Mouse (Mus musculus) heart, adult 2 months (tissue): ENCODE data around the gene Gm49320.

Source experiments
- CTCF ChIP-seq: fragments of 200-600 bp; IDR thresholded peaks from 2 replicates; pipeline ENCODE4 v1.8.1; 2022; ENCODE audit warnings: antibody characterized with exemption, mild to moderate bottlenecking, moderate library complexity
- EP300 ChIP-seq: fragments of 200-500 bp; IDR thresholded peaks from 2 replicates; pipeline ENCODE4 v1.6.1; 2011; ENCODE audit warnings: low read depth, low read length, control low read depth; ENCODE audit not compliant: insufficient read depth
- POLR2A ChIP-seq: fragments of 200-500 bp; IDR thresholded peaks from 2 replicates; pipeline ENCODE4 v1.6.1; 2011; ENCODE audit warnings: mild to moderate bottlenecking, low read depth, low read length, control low read depth; ENCODE audit not compliant: insufficient read depth

DNA sequence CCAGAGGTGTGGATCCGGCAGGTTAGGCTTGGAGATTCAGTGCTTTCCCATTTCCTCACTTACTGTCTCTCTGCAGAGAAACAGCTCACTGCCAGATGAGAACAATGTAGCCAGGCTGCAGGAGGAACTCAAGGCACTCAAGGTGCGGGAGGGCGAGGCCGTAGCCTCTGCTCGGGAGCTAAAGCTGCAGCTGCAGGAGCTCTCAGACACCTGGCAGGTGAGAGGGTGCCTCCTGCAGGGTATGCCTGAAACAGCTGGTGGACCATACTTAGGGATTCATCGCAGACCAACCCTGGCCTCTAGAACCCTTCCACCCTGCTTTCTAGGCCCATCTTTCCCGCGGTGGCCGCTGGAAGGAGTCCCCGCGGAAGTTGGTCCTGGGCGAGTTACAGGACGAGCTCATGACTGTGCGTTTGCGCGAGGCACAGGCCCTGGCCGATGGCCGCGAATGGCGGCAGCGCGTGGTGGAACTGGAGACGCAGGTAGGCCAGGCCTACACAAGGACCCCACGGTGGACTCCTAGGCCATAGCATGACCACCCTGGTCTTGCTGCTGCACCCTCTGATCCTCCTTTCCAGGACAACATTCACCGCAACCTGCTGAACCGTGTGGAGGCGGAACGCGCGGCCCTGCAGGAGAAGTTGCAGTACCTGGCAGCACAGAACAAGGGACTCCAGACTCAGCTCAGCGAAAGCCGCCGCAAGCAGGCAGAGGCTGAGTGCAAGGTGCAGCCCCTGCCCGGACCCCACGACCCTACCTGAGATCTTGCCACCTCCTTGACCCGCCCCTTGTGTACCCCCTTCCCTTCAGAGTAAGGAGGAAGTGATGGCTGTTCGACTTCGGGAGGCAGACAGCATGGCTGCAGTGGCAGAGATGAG lies 33.2 kb upstream of the Gm49320 start:
- no peak for TF ChIP-seq CTCF
- TF ChIP-seq EP300 = no peak
- no peak for TF ChIP-seq POLR2A
